Mouse (Mus musculus) cortical plate, adult 2 months (tissue): ENCODE measurements around the gene Afdn. TPM values are rescaled to one million over a fixed set of nuclear protein-coding genes. Genes with fewer than 3 reads are reported as not detected.

Source experiments
- H3K27ac ChIP-seq: fragments of 200-500 bp; 2 replicates; pipeline ENCODE4 v1.5.1; 2012; ENCODE audit warnings: low read length, control low read depth, inconsistent platforms; ENCODE audit not compliant: insufficient read depth
- H3K4me1 ChIP-seq: fragments of 200-500 bp; 2 replicates; pipeline ENCODE4 v1.6.1; 2011; ENCODE audit warnings: low read length; ENCODE audit not compliant: control insufficient read depth, insufficient read depth
- H3K4me3 ChIP-seq: fragments of 200-500 bp; 2 replicates; pipeline ENCODE4 v1.5.1; 2011; ENCODE audit warnings: mild to moderate bottlenecking, low read length, control low read depth; ENCODE audit not compliant: insufficient read depth
- CTCF ChIP-seq: fragments of 200-500 bp; IDR thresholded peaks from 2 replicates; pipeline ENCODE4 v1.5.1; 2011; ENCODE audit warnings: mild to moderate bottlenecking, control low read depth, low read length; ENCODE audit not compliant: insufficient read depth; ENCODE audit errors: extremely low read depth
- POLR2A ChIP-seq: fragments of 200-500 bp; IDR thresholded peaks from 2 replicates; pipeline ENCODE4 v1.6.1; 2011; ENCODE audit warnings: mild to moderate bottlenecking, low read length, control low read depth; ENCODE audit not compliant: insufficient read depth; ENCODE audit errors: extremely low read depth
- polyA plus RNA-seq: library from polyadenylated mRNA; depleted of rRNA; stranded (reverse); fragments of >200 nt; gene quantifications from 2 replicates; pipeline ENCODE4 v1.2.3, GENCODE M21; 2012

The Afdn gene
- polyA plus RNA-seq, 1 experiment, result 73.9 TPM

DNA sequence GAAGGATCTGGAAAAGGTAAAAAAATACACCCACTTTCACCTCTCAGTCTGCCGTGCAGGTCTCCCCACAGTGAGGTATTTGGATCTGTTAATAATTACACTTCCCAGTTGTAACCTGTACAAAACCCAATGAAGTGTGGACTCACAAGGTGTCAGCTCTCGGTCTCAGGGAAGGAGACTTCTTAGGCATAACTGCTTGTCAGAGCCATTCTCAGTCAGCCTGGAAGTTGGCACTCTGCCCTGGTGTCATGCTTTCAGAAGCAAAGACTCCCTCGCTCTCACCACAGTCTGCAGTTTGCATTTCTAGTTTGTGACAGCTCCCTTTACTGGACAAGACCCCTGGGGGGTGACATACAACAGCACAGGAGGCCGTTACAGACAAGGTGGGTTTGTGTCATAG, 15.5 kb upstream of the Afdn start:
- H3K4me1 ChIP-seq, result no peaks in the 10 kb centered on the region; the same call in 1 of the 2 replicates
- H3K27ac ChIP-seq, result no peak overlapping the region
- TF ChIP-seq CTCF (no peak), POLR2A (no peak)
- no peak overlapping the region for H3K4me3 ChIP-seq

DNA sequence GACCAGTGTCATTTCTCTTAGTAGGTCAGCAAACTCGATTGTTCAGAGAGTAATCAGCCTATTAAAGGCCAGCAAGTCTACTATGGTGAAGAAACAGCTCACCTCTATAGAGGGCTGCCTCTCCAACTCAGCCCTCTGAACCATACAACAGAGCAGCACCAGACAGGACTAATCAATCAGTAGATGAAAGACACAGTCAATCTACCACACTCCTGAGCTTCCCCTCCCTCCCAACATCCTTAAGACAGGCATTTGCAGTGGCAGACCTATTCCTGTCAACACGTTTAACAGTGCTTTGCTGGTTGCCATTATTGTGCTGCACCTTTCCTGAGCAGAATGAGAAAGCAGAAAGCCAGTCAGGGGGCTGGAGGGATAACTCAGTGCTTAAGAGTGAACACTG, 15.0 kb upstream of the Afdn start:
- no peak overlapping the region for H3K4me3 ChIP-seq
- H3K4me1 ChIP-seq, result no peaks in the 10 kb centered on the region; the same call in 1 of the 2 replicates
- TF ChIP-seq CTCF, result no peak
- no peak for TF ChIP-seq POLR2A
- H3K27ac ChIP-seq, result no peak overlapping the region

DNA sequence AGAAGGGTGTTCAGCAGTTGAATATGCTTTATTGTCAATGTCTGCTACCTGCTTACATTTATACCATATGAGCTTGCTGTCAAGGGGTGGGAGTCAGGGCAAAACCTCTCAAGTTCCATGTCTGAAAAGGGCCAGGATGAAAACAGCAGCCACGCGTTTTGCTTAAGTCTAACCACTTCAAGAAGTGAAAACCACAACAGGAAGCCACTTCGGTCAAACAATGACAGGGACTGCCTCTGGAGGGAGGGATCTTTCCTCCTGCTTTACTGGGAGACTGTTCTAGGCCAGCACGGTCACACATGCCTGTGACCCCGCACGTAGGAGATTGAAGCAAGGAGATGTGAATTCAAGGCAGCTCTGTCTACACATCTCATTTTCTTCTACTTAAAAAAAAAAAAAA, 14.0 kb upstream of the Afdn start:
- H3K27ac ChIP-seq, result no peak overlapping the region
- H3K4me1 ChIP-seq, result no peaks in the 10 kb centered on the region; the same call in 1 of the 2 replicates
- TF ChIP-seq CTCF, result no peak
- TF ChIP-seq POLR2A, result no peak
- H3K4me3 ChIP-seq, result no peak overlapping the region

DNA sequence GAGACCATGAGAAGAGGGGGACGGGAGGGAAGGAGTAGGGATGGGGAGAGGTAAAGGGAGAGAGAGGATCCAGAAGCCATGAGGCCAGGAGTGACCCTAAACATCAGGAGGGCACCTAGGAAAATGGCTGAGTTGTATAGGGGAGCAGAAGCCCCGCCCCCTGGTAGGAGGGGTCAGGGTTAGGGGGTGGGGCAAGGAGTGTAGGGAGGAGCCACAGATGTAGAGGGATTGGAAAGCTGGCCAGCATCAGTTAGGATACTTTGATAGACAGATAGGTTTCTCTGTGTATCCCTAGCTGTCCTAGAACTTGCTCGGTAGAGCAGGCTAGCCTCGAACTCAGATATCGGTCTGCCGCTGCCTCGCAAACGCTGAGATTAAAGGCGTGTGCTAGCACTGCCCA, 12.7 kb upstream of the Afdn start:
- TF ChIP-seq POLR2A (no peak), CTCF (no peak)
- Histone ChIP-seq H3K27ac (no peak overlapping the region), H3K4me3 (no peak overlapping the region), H3K4me1 (no peaks in the 10 kb centered on the region; the same call in 1 of the 2 replicates)

DNA sequence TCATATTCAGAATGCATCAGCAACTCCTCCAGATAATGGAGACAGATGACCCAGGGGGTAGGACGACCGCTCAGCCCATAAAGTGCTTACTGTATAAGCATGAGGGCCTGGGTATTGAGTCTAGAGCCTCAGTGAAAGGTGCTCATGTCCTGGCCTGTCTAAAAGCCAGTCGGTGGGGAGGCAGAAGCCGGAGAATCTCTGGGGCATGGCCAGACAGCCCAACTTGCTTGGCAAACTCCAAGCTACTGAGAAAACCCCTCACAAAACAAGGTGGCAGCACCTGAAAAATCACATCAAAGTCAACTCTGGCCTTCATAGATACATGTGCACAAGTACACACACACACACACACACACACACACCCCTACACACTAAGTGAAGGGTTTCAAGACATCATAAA, 11.3 kb upstream of the Afdn start:
- TF ChIP-seq POLR2A (no peak), CTCF (no peak)
- no peaks in the 10 kb centered on the region; the same call in 1 of the 2 replicates for H3K4me1 ChIP-seq
- no peak overlapping the region for H3K4me3 ChIP-seq
- no peak overlapping the region for H3K27ac ChIP-seq

DNA sequence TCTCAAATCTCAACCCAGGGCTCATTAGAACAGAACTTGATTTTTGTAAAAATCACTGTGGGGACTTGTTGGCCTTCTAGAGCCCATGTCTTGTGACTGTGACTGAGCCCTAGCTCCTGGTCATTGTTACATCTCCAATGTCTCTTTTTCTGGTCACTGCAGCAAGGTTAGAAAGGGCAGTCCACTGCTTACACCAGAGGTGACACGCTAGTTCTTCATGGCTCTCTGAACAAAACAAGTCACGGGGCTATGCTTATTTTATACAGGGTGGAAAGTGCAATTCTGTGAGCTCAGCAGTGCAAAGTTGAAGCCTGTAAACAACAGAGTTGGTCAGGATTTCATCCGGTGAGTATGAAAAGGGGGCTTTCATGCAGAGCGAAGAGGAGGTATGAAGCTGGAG, 6.4 kb upstream of the Afdn start:
- Histone ChIP-seq H3K27ac (no peak overlapping the region), H3K4me3 (no peak overlapping the region), H3K4me1 (peaks cover 2% of the 10 kb centered on the region; the same call in 1 of the 2 replicates)
- TF ChIP-seq CTCF (no peak), POLR2A (no peak)

DNA sequence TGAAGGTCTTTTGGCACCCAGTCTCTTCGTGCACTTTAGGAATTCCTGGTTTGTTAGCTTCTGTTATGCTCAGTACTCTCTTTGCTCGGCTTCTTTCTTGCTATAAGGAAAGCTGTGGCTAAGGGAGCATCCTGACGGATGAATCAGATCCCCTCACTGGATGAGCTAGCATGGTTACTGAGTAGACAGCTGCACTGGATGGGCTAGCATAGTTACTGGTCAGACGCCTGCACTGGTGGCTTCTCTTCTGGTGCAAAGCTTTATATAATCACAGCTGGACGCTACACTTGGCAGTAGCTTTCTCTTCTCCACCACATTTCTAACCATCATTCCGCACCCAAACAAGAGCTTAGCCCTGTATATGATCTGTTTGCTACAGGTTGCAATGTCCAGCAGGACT, 5.4 kb upstream of the Afdn start:
- TF ChIP-seq POLR2A (no peak), CTCF (no peak)
- Histone ChIP-seq H3K4me1 (peaks cover 2% of the 10 kb centered on the region; the same call in 1 of the 2 replicates), H3K27ac (no peak overlapping the region), H3K4me3 (no peak overlapping the region)

DNA sequence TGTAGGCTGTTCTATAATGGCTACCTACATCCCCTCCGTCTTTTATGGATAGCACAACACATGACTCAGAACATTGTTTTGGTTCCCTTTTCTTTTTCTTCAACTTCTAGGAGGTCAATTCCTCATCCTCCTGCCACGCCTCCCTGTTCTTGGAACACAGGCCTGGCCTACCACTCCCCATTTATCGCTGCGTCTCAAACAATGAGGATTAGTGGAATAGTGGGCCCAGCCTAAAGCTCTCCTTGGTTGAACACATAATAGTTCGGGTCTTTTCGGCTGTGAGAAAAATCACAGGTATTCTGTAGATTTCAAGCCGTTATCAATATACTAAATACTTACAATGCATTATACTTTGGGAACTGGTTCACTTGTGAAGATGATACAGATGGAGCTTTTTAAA, 1.8 kb upstream of the Afdn start:
- Histone ChIP-seq H3K4me1 (peaks cover 3% of the 10 kb centered on the region; the same call in 1 of the 2 replicates), H3K27ac (no peak overlapping the region), H3K4me3 (peak overlapping the region; percentile 99)
- TF ChIP-seq POLR2A (no peak), CTCF (no peak)

DNA sequence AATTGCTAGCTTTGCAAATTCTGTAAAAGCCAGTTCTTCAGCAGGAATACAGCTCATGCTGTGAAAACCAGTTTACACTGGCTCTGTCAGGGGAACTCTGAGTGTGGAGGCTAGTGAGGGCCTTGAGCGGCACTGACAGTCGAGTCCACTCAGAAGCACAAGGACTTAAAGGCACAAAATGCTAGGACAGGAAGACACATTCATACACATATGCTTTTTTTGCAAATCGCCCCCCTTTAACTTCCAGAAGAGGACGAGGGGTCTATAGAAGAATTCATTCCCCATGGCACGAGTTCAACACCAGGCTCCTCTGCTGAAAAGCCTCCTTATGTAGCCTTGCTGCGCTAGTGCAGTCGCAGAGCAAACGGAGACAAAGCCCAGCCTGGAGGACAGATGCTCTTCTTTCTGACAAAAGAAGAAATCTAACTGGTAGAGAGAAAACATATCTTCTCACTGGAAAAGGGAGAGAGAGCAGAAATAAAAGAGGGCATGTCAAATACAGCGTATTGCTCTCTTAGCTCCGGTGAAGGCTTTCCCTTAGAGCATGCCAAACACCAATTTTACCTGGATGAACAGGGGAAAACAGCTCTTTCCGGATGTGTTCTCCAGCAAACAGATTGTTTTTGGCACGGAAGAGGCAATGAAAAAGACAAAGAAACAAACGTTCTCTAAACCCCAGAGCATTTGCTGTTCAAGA, 1.0 kb upstream of the Afdn start:
- no peak for TF ChIP-seq CTCF
- TF ChIP-seq POLR2A, result no peak
- H3K4me3 ChIP-seq, result peak overlapping the region; percentile 99
- peak overlapping the region; percentile 96 for H3K27ac ChIP-seq
- H3K4me1 ChIP-seq, result peaks cover 3% of the 10 kb centered on the region; the same call in 1 of the 2 replicates

DNA sequence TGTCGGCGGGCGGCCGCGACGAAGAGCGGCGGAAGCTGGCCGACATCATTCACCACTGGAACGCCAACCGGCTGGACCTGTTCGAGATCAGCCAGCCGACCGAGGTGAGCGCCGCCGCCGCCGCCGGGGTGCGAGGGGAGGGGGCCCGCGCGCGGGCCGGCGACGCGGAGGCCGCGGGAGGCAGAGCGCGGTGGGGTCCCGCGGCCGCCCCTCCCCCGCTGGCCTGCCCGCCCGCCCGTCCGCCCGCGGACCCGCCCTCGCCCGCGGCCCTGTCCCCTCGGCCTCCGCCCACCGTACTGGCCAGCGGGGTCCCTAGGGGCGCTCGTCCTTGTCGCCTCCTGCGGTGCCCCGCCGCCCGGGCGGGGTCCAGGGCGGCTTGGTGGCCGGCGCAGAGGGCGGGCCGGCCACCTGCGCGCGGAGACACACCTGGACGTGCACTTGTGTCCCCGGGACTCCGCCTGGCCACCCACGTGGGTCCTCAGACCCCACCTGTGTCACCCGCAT, 388 bp downstream of the Afdn start:
- TF ChIP-seq POLR2A, result no peak
- TF ChIP-seq CTCF, result no peak
- Histone ChIP-seq H3K4me3 (peak overlapping the region; percentile 99), H3K4me1 (peaks cover 3% of the 10 kb centered on the region; the same call in 1 of the 2 replicates), H3K27ac (peak overlapping the region; percentile 98)
